Mouse (Mus musculus): ENCODE data around the gene Ost4.

- TF ChIP-seq CTCF (IDR thresholded peaks at IDR 0.05; ENCODE audit: extremely low read depth, insufficient read length, insufficient replicate concordance, low read depth, low read length) (no peak), POLR2A (IDR thresholded peaks at IDR 0.05; ENCODE audit: low read depth, low read length) (no peak)
These were observed 38.6 kb downstream of the Ost4 start for GRCm38 (mm10) chr5:30868981-30869380.
